Mouse (Mus musculus) intestine, embryonic 16.5 days (tissue): Measurements from ENCODE around the gene Aagab. TPM values are rescaled to one million over a fixed set of nuclear protein-coding genes. Genes with fewer than 3 reads are reported as not detected.
A peak's percentile ranks its signal among the peaks of the same experiment; 100 is the strongest.

ENCODE experiments used
- ATAC-seq: fragments of 200-750 bp; cut with Nextera tagmentation; 2 replicates; pipeline ENCODE4 v1.8.0; 2017; ENCODE audit warnings: moderate TSS enrichment, moderate library complexity
- H3K27ac ChIP-seq: fragments of 300-500 bp; sonication (generic); 2 replicates; pipeline ENCODE4 v1.5.1; 2014; ENCODE audit warnings: mild to moderate bottlenecking, low read length
- H3K27me3 ChIP-seq: fragments of 300-500 bp; sonication (generic); replicated peaks from 2 replicates; pipeline ENCODE4 v1.6.1; 2014; ENCODE audit warnings: low read length, control low read depth, mixed read lengths; ENCODE audit not compliant: control insufficient read depth, insufficient read depth
- H3K36me3 ChIP-seq: fragments of 300-500 bp; sonication (generic); 2 replicates; pipeline ENCODE4 v1.6.1; 2014; ENCODE audit warnings: low read length, control low read depth; ENCODE audit not compliant: control insufficient read depth, insufficient read depth
- H3K4me1 ChIP-seq: fragments of 300-500 bp; sonication (generic); 2 replicates; pipeline ENCODE4 v1.6.1; 2014; ENCODE audit warnings: low read length, control low read depth, mixed read lengths; ENCODE audit not compliant: control insufficient read depth, insufficient read depth
- H3K4me2 ChIP-seq: fragments of 300-500 bp; sonication (generic); 2 replicates; pipeline ENCODE4 v1.6.1; 2014; ENCODE audit warnings: low read depth, low read length, control low read depth
- H3K4me3 ChIP-seq: fragments of 300-500 bp; sonication (generic); 2 replicates; pipeline ENCODE4 v1.5.1; 2014; ENCODE audit warnings: mild to moderate bottlenecking, low read length
- H3K9ac ChIP-seq: fragments of 300-500 bp; sonication (generic); 2 replicates; pipeline ENCODE4 v1.6.1; 2014; ENCODE audit warnings: low read depth, low read length
- H3K9me3 ChIP-seq: fragments of 300-500 bp; sonication (generic); 2 replicates; pipeline ENCODE4 v1.6.1; 2016; ENCODE audit warnings: low read length, control low read depth; ENCODE audit not compliant: control insufficient read depth
- WGBS: fragments of 180-500 bp; shearing (Covaris S2); extraction: QIAGEN DNeasy Blood & Tissue Kit; methylation state at CpG from one replicate; pipeline ENCODE4 v1.1.7; 2014; 5-methylcytosine and 5-hydroxymethylcytosine counted together
- polyA plus RNA-seq: library from polyadenylated mRNA; unstranded; fragments of >200 nt; fragmentation: Nextera tagmentation; extraction: Ambion mirVana; gene quantifications from 2 replicates; pipeline ENCODE4 v1.2.1, GENCODE M21; 2015

Gene Aagab
- polyA plus RNA-seq, 1 experiment from 2014 or later: 27.8 TPM

- Histone ChIP-seq H3K36me3 (no peaks in the 10 kb centered on the region), H3K27me3 (no peaks in the 10 kb centered on the region), H3K27ac (no peak overlapping the region), H3K9ac (no peak overlapping the region), H3K4me1 (peaks cover 43% of the 10 kb centered on the region), H3K4me3 (no peak overlapping the region), H3K9me3 (no peaks in the 10 kb centered on the region), H3K4me2 (no peak overlapping the region)
- no peak for ATAC-seq
- 56% methylated on average over 8 of the region's 8 CpGs for WGBS
These were observed 70.5 kb downstream of the Aagab start for GRCm38 (mm10) chr9:63672797-63673493.

- ATAC-seq: no peak
- Histone ChIP-seq H3K36me3 (no peaks in the 10 kb centered on the region), H3K27me3 (no peaks in the 10 kb centered on the region), H3K27ac (no peak overlapping the region), H3K4me1 (peaks cover 43% of the 10 kb centered on the region), H3K9me3 (no peaks in the 10 kb centered on the region), H3K9ac (no peak overlapping the region), H3K4me3 (no peak overlapping the region), H3K4me2 (no peak overlapping the region)
- WGBS: 87% methylated on average over 3 of the region's 3 CpGs
These were observed 71.0 kb downstream of the Aagab start for GRCm38 (mm10) chr9:63673494-63673805.

GRCm38 (mm10) chr9:63674613-63675012 is 72.2 kb downstream of the Aagab start:
- Histone ChIP-seq H3K9me3 (no peaks in the 10 kb centered on the region), H3K36me3 (no peaks in the 10 kb centered on the region), H3K4me1 (peaks cover 32% of the 10 kb centered on the region), H3K4me2 (no peak overlapping the region), H3K4me3 (no peak overlapping the region), H3K9ac (no peak overlapping the region), H3K27me3 (no peaks in the 10 kb centered on the region), H3K27ac (peak overlapping the region; percentile 7; the same call in 1 of the 2 replicates)
- ATAC-seq: peak; percentile 66
- 67% methylated on average over 10 of the region's 10 CpGs for WGBS

GRCm38 (mm10) chr9:63677621-63678020 is 75.2 kb downstream of the Aagab start:
- Histone ChIP-seq H3K4me1 (peaks cover 28% of the 10 kb centered on the region), H3K4me2 (no peak overlapping the region), H3K9ac (no peak overlapping the region), H3K9me3 (no peaks in the 10 kb centered on the region), H3K36me3 (no peaks in the 10 kb centered on the region), H3K4me3 (no peak overlapping the region), H3K27me3 (no peaks in the 10 kb centered on the region), H3K27ac (no peak overlapping the region)
- no peak for ATAC-seq
- WGBS: 55% methylated on average over 3 of the region's 3 CpGs

GRCm38 (mm10) chr9:63678076-63678475 is 75.6 kb downstream of the Aagab start:
- 83% methylated on average over 1 of the region's 1 CpGs for WGBS
- H3K4me3 ChIP-seq: no peak overlapping the region
- peaks cover 27% of the 10 kb centered on the region for H3K4me1 ChIP-seq
- H3K9me3 ChIP-seq: no peaks in the 10 kb centered on the region
- H3K36me3 ChIP-seq: no peaks in the 10 kb centered on the region
- H3K4me2 ChIP-seq: no peak overlapping the region
- ATAC-seq: peak; percentile 54; the same call in 1 of the 2 replicates
- H3K27ac ChIP-seq: no peak overlapping the region; the same call in 1 of the 2 replicates
- H3K9ac ChIP-seq: no peak overlapping the region
- no peaks in the 10 kb centered on the region for H3K27me3 ChIP-seq

GRCm38 (mm10) chr9:63682301-63682700 is 79.8 kb downstream of the Aagab start:
- Histone ChIP-seq H3K27me3 (no peaks in the 10 kb centered on the region), H3K4me1 (peaks cover 20% of the 10 kb centered on the region), H3K27ac (no peak overlapping the region), H3K36me3 (no peaks in the 10 kb centered on the region), H3K9me3 (no peaks in the 10 kb centered on the region), H3K4me3 (no peak overlapping the region), H3K4me2 (no peak overlapping the region), H3K9ac (no peak overlapping the region)
- WGBS: 54% methylated on average over 9 of the region's 9 CpGs
- ATAC-seq: 0 out of 2 replicates have a peak, but pooled peaks have one; percentile 46

- H3K9me3 ChIP-seq: no peaks in the 10 kb centered on the region
- WGBS: 91% methylated on average over 2 of the region's 2 CpGs
- no peak for ATAC-seq
- H3K4me1 ChIP-seq: peaks cover 15% of the 10 kb centered on the region
- no peak overlapping the region for H3K4me3 ChIP-seq
- no peak overlapping the region for H3K4me2 ChIP-seq
- H3K27ac ChIP-seq: no peak overlapping the region
- no peaks in the 10 kb centered on the region for H3K27me3 ChIP-seq
- no peaks in the 10 kb centered on the region for H3K36me3 ChIP-seq
- no peak overlapping the region for H3K9ac ChIP-seq
These were observed 80.5 kb downstream of the Aagab start for GRCm38 (mm10) chr9:63682943-63683342.

GRCm38 (mm10) chr9:63684277-63684676 is 81.8 kb downstream of the Aagab start:
- Histone ChIP-seq H3K9me3 (no peaks in the 10 kb centered on the region), H3K4me1 (peaks cover 10% of the 10 kb centered on the region; the same call in 1 of the 2 replicates), H3K27me3 (no peaks in the 10 kb centered on the region), H3K4me3 (no peak overlapping the region), H3K27ac (no peak overlapping the region), H3K36me3 (no peaks in the 10 kb centered on the region), H3K4me2 (no peak overlapping the region), H3K9ac (no peak overlapping the region)
- ATAC-seq: no peak; the same call in 1 of the 2 replicates
- WGBS: 84% methylated on average over 6 of the region's 6 CpGs

GRCm38 (mm10) chr9:63685352-63685751 is 82.9 kb downstream of the Aagab start:
- Histone ChIP-seq H3K4me1 (peaks cover 10% of the 10 kb centered on the region; the same call in 1 of the 2 replicates), H3K27me3 (no peaks in the 10 kb centered on the region), H3K4me2 (no peak overlapping the region), H3K4me3 (no peak overlapping the region), H3K36me3 (no peaks in the 10 kb centered on the region), H3K27ac (no peak overlapping the region), H3K9ac (no peak overlapping the region), H3K9me3 (no peaks in the 10 kb centered on the region)
- 83% methylated on average over 5 of the region's 5 CpGs for WGBS
- ATAC-seq: no peak
